Mouse (Mus musculus) 416B (cell line): ENCODE results near the gene AC161166.1.
"Not testable (repeated sequence)": the region's sequence is repeated elsewhere in the genome, so short reads cannot be mapped to it uniquely, and the experiment has no call there.

Experiments
- DNase-seq: peaks from one replicate; pipeline ENCODE4 v3.0.0; 2011; ENCODE audit warnings: low read depth

Gene AC161166.1

GRCm38 (mm10) chr7:24525686-24526420 lies 13.6 kb upstream of the AC161166.1 start:
- DNase-seq: no peak

GRCm38 (mm10) chr7:24524978-24525377 lies 12.7 kb upstream of the AC161166.1 start:
- peak; percentile 37 for DNase-seq

GRCm38 (mm10) chr7:24523723-24524122 lies 11.5 kb upstream of the AC161166.1 start:
- no peak for DNase-seq

- no peak for DNase-seq
Observed at GRCm38 (mm10) chr7:24522805-24523204, 10.6 kb upstream of the AC161166.1 start.

GRCm38 (mm10) chr7:24520054-24520453 lies 7.8 kb upstream of the AC161166.1 start:
- DNase-seq: not testable (repeated sequence)

- no peak for DNase-seq
Observed at GRCm38 (mm10) chr7:24519130-24519529, 6.9 kb upstream of the AC161166.1 start.

- DNase-seq: no peak
Observed at GRCm38 (mm10) chr7:24517654-24518053, 5.4 kb upstream of the AC161166.1 start.

- peak; percentile 28 for DNase-seq
Observed at GRCm38 (mm10) chr7:24517077-24517476, 4.8 kb upstream of the AC161166.1 start.

GRCm38 (mm10) chr7:24516319-24516718 lies 4.1 kb upstream of the AC161166.1 start:
- peak; percentile 49 for DNase-seq

GRCm38 (mm10) chr7:24507726-24508114 lies 4.5 kb downstream of the AC161166.1 start:
- peak; percentile 28 for DNase-seq

GRCm38 (mm10) chr7:24506838-24507725 lies 5.2 kb downstream of the AC161166.1 start, which contains the start of gene Zfp428:
Zfp428 (plus strand) TSS chr7:24507006.
- peak; percentile 85 for DNase-seq

- DNase-seq: no peak
Observed at GRCm38 (mm10) chr7:24506476-24506837, 5.8 kb downstream of the AC161166.1 start.

- peak; percentile 52 for DNase-seq
Observed at GRCm38 (mm10) chr7:24506065-24506459, 6.2 kb downstream of the AC161166.1 start.

- DNase-seq: no peak
Observed at GRCm38 (mm10) chr7:24505447-24506064, 6.7 kb downstream of the AC161166.1 start.

- DNase-seq: no peak
Observed at GRCm38 (mm10) chr7:24504868-24505267, 7.4 kb downstream of the AC161166.1 start.

GRCm38 (mm10) chr7:24504004-24504403 lies 8.3 kb downstream of the AC161166.1 start:
- no peak for DNase-seq

GRCm38 (mm10) chr7:24501492-24501891 lies 10.8 kb downstream of the AC161166.1 start:
- no peak for DNase-seq

GRCm38 (mm10) chr7:24500929-24501328 lies 11.3 kb downstream of the AC161166.1 start:
- DNase-seq: peak; percentile 52

GRCm38 (mm10) chr7:24499856-24500577 lies 12.2 kb downstream of the AC161166.1 start:
- no peak for DNase-seq

- DNase-seq: no peak
Observed at GRCm38 (mm10) chr7:24488303-24488702, 24.0 kb downstream of the AC161166.1 start.

GRCm38 (mm10) chr7:24487403-24487802 lies 24.9 kb downstream of the AC161166.1 start:
- DNase-seq: no peak

- DNase-seq: no peak
Observed at GRCm38 (mm10) chr7:24486654-24487130, 25.6 kb downstream of the AC161166.1 start.
